Mouse (Mus musculus): ENCODE measurements around the gene Cers3.

Cers3 gene

GRCm38 (mm10) chr7:66840008-66840719, 96.9 kb downstream of the Cers3 start:
- DNase-seq (ENCODE audit: low read depth, low spot score), result peak; percentile 34

GRCm38 (mm10) chr7:66841165-66841564, 97.9 kb downstream of the Cers3 start:
- DNase-seq (ENCODE audit: low read depth, low spot score), result no peak

DNA sequence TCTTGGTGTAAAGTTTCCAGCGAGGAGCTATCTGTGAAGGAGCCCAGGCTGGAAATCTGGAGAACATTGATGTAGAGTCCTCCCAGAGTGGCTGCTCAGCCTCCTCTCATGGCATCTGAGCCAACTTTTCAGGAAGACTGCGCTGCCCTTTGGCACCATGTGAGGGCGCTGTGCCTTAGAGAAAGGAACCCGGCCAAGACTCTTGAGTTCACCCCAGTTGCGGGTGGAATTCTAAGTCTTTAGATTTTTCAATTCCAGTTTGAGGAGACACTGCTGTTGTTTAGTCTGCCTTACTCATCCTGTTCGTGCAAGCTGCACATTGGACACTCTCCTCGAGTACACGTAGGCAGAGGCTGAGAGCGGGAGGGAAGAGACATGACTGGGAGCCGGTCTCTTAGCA, 98.7 kb downstream of the Cers3 start:
- DNase-seq (ENCODE audit: low read depth, low spot score), result no peak

DNA sequence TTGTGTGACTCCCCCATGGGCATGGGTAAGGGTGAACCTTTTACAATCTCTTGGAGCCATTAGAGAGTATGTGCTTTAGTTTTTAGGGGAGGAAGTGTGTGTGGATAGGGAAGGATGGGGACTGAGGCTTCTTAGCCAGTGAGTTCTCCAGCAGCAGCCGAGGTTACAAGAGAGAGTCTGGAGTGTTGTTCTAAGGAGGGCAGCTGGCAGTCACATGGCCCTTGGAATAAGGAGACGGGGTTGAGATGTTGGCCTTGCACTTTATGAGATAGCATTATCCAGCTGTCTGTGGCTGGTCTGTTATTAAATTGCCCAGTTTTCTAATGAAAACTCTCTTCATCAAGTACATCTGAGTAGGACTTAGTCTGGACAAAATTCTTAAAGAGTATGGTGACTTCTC, 100.5 kb downstream of the Cers3 start:
- no peak for DNase-seq (ENCODE audit: low read depth, low spot score)

DNA sequence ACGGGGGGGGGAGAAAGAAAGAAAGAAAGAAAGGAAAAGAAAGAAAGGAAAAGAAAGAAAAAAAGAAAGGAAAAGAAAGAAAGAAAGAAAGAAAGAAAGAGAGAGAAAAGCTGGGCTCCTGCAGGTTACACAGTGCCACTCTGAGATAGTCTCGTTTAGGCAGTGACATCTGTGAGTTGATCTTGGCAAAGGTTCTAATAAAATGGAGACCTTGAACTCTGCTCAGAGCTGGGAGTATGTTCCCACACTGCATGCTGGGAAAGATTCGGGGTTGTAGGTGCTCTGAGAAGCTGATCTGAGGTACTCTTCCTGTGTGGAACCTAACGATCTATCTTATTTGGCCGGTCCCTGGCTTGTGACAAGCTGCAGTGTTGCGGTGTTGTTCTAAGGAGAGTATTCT, 103.3 kb downstream of the Cers3 start:
- DNase-seq (ENCODE audit: low read depth, low spot score), result no peak

- DNase-seq (ENCODE audit: low read depth, low spot score), result no peak
Measured at GRCm38 (mm10) chr7:66847299-66847698, 104.0 kb downstream of the Cers3 start.

DNA sequence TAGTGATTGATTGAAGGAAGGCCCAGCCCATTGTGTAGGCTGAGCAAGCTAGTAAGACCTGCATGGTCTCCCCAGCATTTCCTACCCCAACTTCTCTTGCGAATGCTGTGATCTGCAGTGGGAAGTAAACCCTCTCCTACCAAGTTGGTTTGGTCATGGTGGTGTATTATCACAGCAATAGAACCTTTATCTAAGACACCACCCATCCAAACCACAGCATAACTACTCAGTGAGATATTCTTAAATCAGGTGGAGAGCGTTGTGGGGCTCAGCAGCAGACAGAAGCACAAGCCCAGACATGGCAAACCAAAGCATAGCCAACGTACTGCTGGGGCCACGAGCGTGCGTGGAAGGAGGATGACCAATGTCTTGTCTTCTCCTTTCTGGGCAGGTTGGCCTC, 106.0 kb downstream of the Cers3 start:
- no peak for DNase-seq (ENCODE audit: low read depth, low spot score)

GRCm38 (mm10) chr7:66852164-66852563, 108.9 kb downstream of the Cers3 start:
- no peak for DNase-seq (ENCODE audit: low read depth, low spot score)

DNA sequence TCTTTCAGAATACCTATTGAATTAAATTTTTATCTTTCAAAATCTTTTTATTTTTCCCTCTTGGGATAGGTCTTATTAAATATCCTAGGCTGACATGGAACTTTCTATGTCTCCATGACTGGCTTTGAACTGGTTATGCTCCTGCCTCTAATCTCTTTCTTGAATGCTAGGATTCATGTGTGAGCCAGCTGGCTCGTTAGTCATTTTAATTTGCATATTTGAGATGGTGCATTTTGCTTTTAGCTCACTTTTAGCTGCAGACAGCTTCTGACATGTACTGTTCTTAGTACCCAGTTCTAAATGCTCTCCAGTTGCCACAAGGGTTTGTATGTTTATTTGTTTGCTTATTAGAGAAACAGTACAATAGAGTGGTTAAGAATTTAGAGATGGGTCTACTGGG, 114.3 kb downstream of the Cers3 start:
- DNase-seq (ENCODE audit: low read depth, low spot score), result no peak

GRCm38 (mm10) chr7:66858247-66859075, 115.2 kb downstream of the Cers3 start:
- DNase-seq (ENCODE audit: low read depth, low spot score), result no peak

DNA sequence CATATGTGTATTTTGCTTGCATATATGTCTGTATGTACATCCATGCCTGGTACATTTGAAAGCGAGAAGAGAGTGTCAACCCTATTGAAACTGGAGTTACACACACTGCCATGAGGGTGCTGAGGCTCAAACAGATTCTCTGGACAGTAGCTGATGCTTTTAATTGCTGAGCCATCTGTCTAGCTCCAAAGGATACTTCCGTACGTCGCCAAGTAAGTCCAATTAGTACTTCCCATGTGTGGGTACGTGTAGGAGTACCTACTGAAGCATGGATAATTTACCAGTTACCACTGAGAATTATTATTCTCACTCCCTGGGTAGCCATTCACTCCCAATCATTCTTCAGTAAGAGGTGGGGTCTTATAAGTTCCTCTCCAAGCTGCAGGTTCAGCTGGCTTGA, 115.9 kb downstream of the Cers3 start:
- DNase-seq (ENCODE audit: low read depth, low spot score), result no peak

- DNase-seq (ENCODE audit: low read depth, low spot score), result no peak
Measured at GRCm38 (mm10) chr7:66866944-66867718, 123.8 kb downstream of the Cers3 start.

- peak; percentile 35 for DNase-seq (ENCODE audit: low read depth, low spot score)
Measured at GRCm38 (mm10) chr7:66867719-66868501, 124.6 kb downstream of the Cers3 start.

- DNase-seq (ENCODE audit: low read depth, low spot score), result no peak
Measured at GRCm38 (mm10) chr7:66871520-66871919, 128.2 kb downstream of the Cers3 start.

DNA sequence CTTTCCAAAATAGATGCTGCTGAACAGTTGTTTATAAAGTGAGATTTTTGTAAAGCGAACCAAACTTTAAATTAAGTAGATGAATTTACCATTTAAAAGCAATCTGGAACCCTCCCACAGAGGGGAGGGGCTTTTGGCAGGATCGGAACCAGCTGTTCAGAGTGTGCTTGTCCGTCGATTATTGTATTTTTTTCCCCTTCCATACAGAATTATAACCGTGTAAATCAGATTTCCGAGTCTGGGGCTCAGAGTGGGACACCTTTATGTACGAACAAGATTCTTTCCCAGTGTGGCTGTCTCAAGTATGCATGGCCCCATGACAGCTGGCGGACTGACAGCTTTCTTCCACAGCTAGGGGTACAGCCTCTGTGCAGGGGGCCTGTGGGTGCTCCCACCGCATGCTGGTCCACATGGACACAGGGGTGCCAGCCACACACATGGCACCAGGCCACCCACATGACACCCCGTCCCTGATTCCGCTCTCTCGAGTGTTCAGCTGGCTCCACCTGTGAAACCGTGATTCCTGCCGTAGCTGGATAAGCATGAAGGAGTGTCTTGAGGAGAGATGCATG, 128.7 kb downstream of the Cers3 start:
- no peak for DNase-seq (ENCODE audit: low read depth, low spot score)

GRCm38 (mm10) chr7:66873235-66873634, 129.9 kb downstream of the Cers3 start:
- DNase-seq (ENCODE audit: low read depth, low spot score), result no peak

Data from forelimb bud, embryonic 11.5 days (tissue).